Mouse (Mus musculus): ENCODE results near the gene Dars. TPM values are rescaled to one million over a fixed set of nuclear protein-coding genes. Genes with fewer than 3 reads are reported as not detected.

Gene Dars
- polyA plus RNA-seq, 1 experiment from 2014 or later, result 159 TPM

DNA sequence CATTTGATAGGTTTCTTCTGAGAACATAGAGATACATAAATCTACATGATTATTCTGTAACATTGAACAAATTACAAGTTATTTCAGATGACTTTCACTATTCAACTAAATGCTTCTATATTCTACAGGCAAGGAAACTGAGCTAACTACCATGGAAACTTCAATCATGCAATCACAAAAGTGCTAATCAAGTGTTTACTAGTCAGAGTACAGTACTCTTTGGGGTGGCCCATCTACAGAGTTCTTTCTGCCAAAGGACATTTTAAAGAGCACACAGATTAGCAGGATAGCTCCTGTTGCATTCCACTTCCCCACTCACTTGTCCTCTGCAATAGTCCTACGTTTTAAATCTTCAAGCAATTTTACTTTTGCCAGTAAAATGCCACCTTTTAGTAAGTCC is 11.5 kb downstream of the Dars start:
- H3K9ac ChIP-seq, result no peak overlapping the region
- peaks cover 24% of the 10 kb centered on the region for H3K4me1 ChIP-seq (replicated peaks)
- H3K27me3 ChIP-seq, result no peaks in the 10 kb centered on the region
- 38% methylated on average over 1 of the region's 1 CpGs for WGBS
- H3K36me3 ChIP-seq, result peaks cover 13% of the 10 kb centered on the region; the same call in 1 of the 2 replicates
- H3K4me2 ChIP-seq, result no peak overlapping the region
- H3K27ac ChIP-seq (replicated peaks), result peak overlapping the region; percentile 62
- peak; percentile 74 for ATAC-seq (ENCODE audit: low read depth)
- no peaks in the 10 kb centered on the region for H3K9me3 ChIP-seq
- H3K4me3 ChIP-seq, result no peak overlapping the region

DNA sequence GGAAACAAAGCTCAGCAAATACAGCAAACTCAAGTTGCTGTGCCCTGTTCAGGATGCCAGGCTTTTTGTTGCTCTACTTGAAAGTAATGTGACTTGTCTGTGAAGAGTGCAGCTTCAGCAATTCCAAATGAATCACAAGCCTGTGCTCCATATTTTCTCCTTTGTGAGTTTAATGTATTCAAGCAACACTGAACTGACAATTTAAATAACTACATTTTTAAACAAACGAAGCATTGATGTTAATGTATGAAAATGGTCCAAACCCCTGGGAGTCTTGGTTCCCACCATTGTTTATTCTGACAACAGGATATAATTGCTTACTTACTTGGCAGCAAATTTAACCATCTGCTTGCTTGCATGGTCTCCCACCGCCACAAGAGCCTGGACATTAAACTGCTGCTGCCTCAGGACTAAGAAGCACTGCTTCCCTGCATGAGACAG is 12.1 kb downstream of the Dars start:
- H3K9me3 ChIP-seq, result no peaks in the 10 kb centered on the region
- H3K27me3 ChIP-seq, result no peaks in the 10 kb centered on the region
- H3K27ac ChIP-seq (replicated peaks), result peak overlapping the region; percentile 69
- H3K4me1 ChIP-seq (replicated peaks), result peaks cover 29% of the 10 kb centered on the region
- WGBS, result 8% methylated on average over 2 of the region's 2 CpGs
- H3K36me3 ChIP-seq, result peaks cover 13% of the 10 kb centered on the region; the same call in 1 of the 2 replicates
- no peak overlapping the region for H3K9ac ChIP-seq
- ATAC-seq (ENCODE audit: low read depth), result peak; percentile 95
- no peak overlapping the region for H3K4me2 ChIP-seq
- H3K4me3 ChIP-seq, result no peak overlapping the region

DNA sequence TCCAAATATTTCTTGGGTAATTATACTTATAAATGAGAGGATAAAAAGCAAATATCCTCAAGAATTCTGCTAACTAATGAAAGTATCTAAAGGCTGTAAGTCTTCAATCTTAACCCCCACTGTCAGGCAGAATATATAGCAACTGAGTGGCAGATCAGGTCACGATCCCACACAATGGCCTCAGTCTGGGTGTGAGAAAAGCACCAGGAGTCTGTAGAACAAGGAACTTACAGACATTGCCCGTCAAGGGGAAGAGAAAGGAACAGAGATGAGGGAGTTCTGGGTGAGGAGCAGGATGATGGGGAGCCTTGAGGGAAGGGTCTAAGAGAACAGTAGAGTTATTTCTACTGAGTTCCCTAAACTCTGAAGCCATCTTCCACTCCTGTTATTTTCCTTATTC is 16.2 kb downstream of the Dars start:
- Histone ChIP-seq H3K9ac (no peak overlapping the region), H3K4me2 (no peak overlapping the region), H3K27ac (replicated peaks) (no peak overlapping the region; the same call in 1 of the 2 replicates), H3K36me3 (peaks cover 32% of the 10 kb centered on the region), H3K4me1 (replicated peaks) (peaks cover 24% of the 10 kb centered on the region), H3K4me3 (no peak overlapping the region), H3K9me3 (no peaks in the 10 kb centered on the region), H3K27me3 (no peaks in the 10 kb centered on the region)
- no peak for ATAC-seq (ENCODE audit: low read depth)
- WGBS, result 2% methylated on average over 2 of the region's 2 CpGs

DNA sequence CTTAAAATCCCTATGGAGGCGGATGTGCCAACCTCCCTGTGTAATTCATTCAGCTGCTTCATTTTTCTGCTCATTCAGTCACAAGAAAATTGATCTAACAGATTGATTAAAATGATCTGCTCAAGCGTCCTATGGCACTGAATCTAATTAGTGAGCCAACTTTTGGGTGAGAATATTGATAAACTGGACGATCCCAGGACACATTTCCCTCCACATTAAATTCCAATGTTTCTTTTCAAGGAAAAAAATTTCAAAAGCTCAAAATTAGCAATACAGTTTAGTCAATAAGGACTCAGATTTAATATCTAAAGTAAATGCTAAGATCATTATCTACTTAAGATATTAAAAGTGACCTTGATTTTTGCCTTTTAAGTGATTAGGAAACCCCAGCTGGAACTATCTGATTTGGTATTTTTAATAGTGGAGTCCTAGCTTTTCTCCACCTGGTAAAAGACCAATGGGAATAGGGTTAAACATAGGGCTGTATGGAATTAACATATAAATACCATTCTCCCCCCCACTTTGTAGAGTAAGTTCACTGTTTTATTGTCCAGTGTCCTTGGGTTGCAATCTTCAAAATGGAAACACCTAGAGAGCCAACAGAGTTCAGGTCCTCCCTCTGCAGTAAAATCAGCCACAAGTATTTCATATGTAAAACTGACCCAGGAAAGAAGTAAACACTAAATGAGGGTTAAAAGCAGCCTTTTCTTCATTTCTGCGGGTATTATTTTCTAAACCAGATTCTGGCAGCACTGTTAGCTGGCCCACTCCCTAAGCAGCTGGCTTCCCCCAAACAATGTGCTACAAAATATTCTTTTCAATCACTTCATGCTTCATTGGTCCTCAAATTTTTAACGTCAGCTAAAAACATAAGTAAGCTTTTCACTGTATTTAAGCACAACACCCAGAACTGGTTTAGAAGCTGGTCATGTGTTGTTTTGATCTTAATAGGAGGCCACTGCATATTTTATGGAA is 16.9 kb downstream of the Dars start:
- no peak overlapping the region for H3K4me3 ChIP-seq
- no peaks in the 10 kb centered on the region for H3K9me3 ChIP-seq
- WGBS, result 32% methylated on average over 5 of the region's 5 CpGs
- peak overlapping the region; percentile 61 for H3K27ac ChIP-seq (replicated peaks)
- no peaks in the 10 kb centered on the region for H3K27me3 ChIP-seq
- H3K4me2 ChIP-seq, result no peak overlapping the region
- H3K4me1 ChIP-seq (replicated peaks), result peaks cover 20% of the 10 kb centered on the region
- peaks cover 39% of the 10 kb centered on the region for H3K36me3 ChIP-seq
- H3K9ac ChIP-seq, result no peak overlapping the region
- no peak for ATAC-seq (ENCODE audit: low read depth)

DNA sequence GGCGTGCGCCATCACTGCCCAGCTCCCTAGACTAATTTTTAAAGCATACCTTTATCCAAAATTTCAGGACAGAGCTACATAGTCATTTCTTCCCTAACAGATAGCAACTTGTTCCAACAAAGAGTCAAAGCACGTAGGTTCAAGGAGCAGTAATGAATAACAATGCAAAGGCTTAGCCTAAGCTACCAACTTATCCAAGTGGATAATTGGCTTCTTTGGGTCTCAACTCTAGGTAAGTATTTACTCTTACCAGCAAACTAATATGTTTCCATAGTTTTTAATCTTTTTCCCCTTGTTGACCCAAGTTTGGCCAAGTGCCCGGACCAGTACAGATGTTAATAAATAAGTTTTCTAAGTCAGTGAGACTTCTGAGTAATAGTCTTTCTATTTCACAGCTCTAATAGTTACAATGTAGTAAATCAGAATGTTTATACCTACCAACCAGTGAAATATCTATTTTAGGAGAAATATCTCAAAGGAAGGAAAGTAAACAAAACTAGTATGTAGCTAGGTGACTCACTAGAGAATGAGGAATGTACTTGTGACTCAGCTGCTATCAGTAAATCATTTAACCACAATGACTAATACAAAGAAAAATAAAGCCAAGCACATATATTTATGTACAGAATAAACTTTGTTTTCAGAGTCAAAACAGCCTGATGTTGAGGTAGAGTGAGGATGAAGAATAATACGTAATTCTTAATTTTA is 18.3 kb downstream of the Dars start:
- peaks cover 43% of the 10 kb centered on the region for H3K36me3 ChIP-seq
- 91% methylated on average over 5 of the region's 5 CpGs for WGBS

DNA sequence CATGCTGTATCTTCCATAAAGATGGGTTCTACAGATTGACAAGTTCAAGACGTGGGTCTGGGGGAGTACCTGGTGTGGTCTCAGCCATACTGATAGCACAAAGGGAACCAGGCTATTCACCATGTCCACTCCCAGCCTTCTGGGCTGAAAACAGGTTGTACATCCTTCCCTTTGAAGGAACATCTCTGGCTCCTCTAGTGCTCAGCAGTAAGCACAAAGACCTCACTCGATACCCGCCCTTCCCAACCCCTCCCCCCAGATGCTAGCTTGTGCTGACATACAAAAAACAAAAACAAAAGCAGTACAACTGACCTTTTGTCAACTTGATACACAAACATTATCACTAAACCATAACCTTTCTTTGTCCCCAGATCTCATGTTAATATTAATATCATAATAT is 22.5 kb downstream of the Dars start:
- no peak overlapping the region for H3K4me3 ChIP-seq
- no peak overlapping the region for H3K9ac ChIP-seq
- 92% methylated on average over 3 of the region's 3 CpGs for WGBS
- peaks cover 42% of the 10 kb centered on the region for H3K36me3 ChIP-seq
- no peaks in the 10 kb centered on the region for H3K9me3 ChIP-seq
- no peak overlapping the region for H3K27ac ChIP-seq (replicated peaks)
- ATAC-seq (ENCODE audit: low read depth), result no peak
- no peaks in the 10 kb centered on the region for H3K27me3 ChIP-seq
- 0 out of 2 replicates have a peak, but pooled peaks cover under 1% of the 10 kb centered on the region for H3K4me1 ChIP-seq (replicated peaks)
- no peak overlapping the region for H3K4me2 ChIP-seq

More for the DNA sequence above, 18.3 kb downstream of the Dars start:
- Histone ChIP-seq H3K27ac (replicated peaks) (no peak overlapping the region), H3K4me3 (no peak overlapping the region), H3K4me1 (replicated peaks) (peaks cover 15% of the 10 kb centered on the region), H3K4me2 (no peak overlapping the region), H3K9ac (no peak overlapping the region), H3K27me3 (no peaks in the 10 kb centered on the region), H3K9me3 (no peaks in the 10 kb centered on the region)
- no peak for ATAC-seq (ENCODE audit: low read depth)

DNA sequence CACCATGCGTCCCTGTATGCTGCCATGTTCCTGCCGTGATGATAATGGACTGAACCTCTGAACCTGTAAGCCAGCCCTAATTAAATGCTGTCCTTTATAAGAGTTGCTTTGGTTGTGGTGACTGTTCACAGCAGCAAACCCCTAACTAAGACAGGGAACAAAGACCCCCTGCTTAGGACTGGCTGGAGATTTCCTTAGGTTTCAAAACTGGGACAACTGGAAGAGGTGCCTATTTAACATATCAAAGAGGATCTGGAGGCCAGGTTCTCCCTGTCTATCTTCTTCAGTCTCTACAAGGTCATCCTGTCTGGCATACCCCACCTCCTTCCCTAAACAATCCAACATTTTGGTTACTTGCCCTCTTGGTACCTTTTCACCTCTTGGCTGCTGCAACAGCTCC is 24.8 kb downstream of the Dars start:
- no peak for ATAC-seq (ENCODE audit: low read depth)
- 54% methylated on average over 2 of the region's 2 CpGs for WGBS
- H3K4me2 ChIP-seq, result no peak overlapping the region
- no peak overlapping the region for H3K27ac ChIP-seq (replicated peaks)
- H3K27me3 ChIP-seq, result no peaks in the 10 kb centered on the region
- peaks cover 49% of the 10 kb centered on the region for H3K36me3 ChIP-seq
- H3K9ac ChIP-seq, result no peak overlapping the region
- no peaks in the 10 kb centered on the region for H3K9me3 ChIP-seq
- H3K4me1 ChIP-seq (replicated peaks), result no peaks in the 10 kb centered on the region
- H3K4me3 ChIP-seq, result no peak overlapping the region

DNA sequence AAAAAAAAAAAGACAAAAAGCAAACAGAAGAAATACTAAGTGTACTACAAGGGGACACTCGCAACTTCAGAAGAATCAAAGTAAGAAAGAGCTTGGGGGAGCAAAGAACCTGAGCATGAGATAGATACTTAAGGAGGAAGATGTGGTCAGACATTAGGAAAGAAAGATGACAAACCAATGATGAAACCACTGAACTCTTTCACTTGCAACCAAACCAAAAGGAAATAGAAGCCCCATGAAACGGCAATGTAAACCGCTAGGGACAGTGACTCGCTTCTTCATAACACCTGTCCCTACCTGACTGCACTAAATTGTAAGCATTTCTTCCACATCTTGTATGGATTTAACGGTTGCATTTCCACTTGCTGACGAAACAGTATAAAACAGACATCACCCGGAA is 30.7 kb downstream of the Dars start:
- H3K9me3 ChIP-seq, result no peaks in the 10 kb centered on the region
- no peak overlapping the region for H3K4me2 ChIP-seq
- WGBS, result 93% methylated on average over 7 of the region's 7 CpGs
- H3K36me3 ChIP-seq, result peaks cover 55% of the 10 kb centered on the region
- H3K27me3 ChIP-seq, result no peaks in the 10 kb centered on the region
- no peak overlapping the region for H3K9ac ChIP-seq
- H3K4me1 ChIP-seq (replicated peaks), result no peaks in the 10 kb centered on the region
- ATAC-seq (ENCODE audit: low read depth), result no peak
- no peak overlapping the region for H3K27ac ChIP-seq (replicated peaks)
- H3K4me3 ChIP-seq, result no peak overlapping the region

DNA sequence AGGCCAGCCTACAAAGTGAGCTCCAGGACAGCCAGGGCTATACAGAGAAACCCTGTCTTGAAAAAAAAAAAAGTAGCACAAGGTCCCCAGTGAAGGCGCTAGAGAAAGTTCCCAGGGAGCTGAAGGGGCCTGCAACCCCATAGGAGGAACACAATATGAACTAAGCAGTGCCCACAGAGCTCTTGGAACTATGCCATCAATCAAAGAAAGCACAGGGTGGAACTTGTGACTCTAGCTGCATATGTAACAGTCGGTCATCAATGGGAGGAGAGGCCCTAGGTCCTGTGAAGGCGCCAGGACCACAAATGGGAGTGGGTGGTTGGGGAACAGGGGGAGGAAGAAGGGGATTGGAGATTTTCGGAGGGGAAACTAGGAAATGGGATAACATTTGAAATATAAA is 40.3 kb downstream of the Dars start:
- no peaks in the 10 kb centered on the region for H3K27me3 ChIP-seq
- no peak overlapping the region for H3K9ac ChIP-seq
- no peaks in the 10 kb centered on the region for H3K9me3 ChIP-seq
- no peak overlapping the region for H3K4me3 ChIP-seq
- H3K27ac ChIP-seq (replicated peaks), result no peak overlapping the region
- H3K4me1 ChIP-seq (replicated peaks), result no peaks in the 10 kb centered on the region
- H3K36me3 ChIP-seq, result peaks cover 29% of the 10 kb centered on the region
- WGBS, result 80% methylated on average over 4 of the region's 4 CpGs
- ATAC-seq (ENCODE audit: low read depth), result no peak
- H3K4me2 ChIP-seq, result no peak overlapping the region

DNA sequence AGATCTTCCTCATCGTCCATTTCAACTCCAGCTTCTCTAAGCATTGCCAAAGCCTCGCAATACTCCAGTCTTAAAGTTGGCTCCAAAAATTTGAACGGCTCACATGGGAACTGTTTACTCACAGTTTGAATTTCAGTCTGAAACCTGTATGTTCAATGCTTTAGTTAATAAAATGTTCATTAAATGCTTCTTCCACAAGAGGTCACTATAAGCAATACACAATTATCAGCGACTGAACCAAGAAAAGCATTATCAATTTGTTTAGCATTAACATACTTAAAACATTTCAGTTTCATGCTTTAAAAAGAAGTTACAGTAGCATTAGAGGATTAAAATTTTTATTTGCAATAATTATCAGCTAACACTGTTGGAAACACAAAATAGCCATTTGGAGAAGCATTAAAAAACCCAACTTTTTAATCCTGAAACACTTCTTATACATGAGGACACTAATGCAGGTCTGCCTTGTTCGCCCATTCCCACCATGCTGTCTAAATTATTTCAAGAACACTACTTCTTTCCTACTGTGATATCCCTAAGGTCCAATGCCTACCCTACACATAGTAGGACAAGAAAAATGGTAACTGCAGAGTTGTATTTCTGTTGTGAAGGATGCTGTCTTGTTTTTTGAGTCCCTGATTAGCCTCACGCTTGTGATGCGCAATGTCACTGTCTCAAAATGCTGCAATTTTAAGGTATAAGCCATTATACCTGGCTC is 44.9 kb downstream of the Dars start:
- H3K27ac ChIP-seq (replicated peaks), result no peak overlapping the region
- WGBS, result 84% methylated on average over 7 of the region's 7 CpGs
- H3K4me1 ChIP-seq (replicated peaks), result no peaks in the 10 kb centered on the region
- no peaks in the 10 kb centered on the region for H3K9me3 ChIP-seq
- no peak overlapping the region for H3K4me3 ChIP-seq
- no peaks in the 10 kb centered on the region for H3K27me3 ChIP-seq
- H3K36me3 ChIP-seq, result peaks cover 27% of the 10 kb centered on the region
- no peak overlapping the region for H3K9ac ChIP-seq
- no peak for ATAC-seq (ENCODE audit: low read depth)
- H3K4me2 ChIP-seq, result no peak overlapping the region

DNA sequence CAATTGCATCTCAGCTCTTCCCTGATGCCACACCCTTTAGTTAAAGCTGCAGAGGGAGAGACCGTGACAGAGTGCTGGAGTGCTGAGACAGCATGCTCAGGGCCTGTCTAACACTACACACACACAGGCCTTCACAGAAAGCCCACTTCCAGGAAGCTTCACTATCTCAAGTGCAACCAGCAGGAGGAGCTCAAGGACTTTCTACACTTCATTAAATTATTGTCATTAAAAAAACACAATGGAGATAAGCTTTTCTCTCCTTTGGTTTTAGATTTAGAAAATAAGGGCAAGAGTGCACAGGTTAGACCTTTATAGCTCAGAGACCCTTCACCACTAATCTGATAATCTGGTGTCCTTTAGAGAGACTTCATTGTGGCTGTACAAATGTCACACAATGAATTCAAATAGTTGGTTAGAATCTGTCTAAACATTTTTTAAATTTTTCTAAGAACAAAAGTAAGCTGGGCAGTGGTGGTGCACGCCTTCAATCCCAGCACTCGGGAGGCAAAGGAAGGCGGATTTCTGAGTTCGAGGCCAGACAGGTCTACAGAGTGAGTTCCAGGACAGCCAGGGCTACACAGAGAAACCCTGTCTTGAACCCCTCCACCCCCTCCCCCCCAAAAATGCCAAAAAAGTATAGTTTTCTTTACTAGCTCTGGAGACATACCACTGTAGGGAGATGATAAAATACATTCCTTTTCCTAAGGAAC is 48.3 kb downstream of the Dars start:
- H3K4me3 ChIP-seq, result no peak overlapping the region
- peaks cover 23% of the 10 kb centered on the region for H3K36me3 ChIP-seq
- no peaks in the 10 kb centered on the region for H3K27me3 ChIP-seq
- H3K27ac ChIP-seq (replicated peaks), result no peak overlapping the region
- H3K4me2 ChIP-seq, result no peak overlapping the region
- peak; percentile 79 for ATAC-seq (ENCODE audit: low read depth)
- no peaks in the 10 kb centered on the region for H3K4me1 ChIP-seq (replicated peaks)
- WGBS, result 70% methylated on average over 5 of the region's 5 CpGs
- no peak overlapping the region for H3K9ac ChIP-seq
- H3K9me3 ChIP-seq, result no peaks in the 10 kb centered on the region
